Mouse (Mus musculus): ENCODE results near the gene Ttpal. TPM values are rescaled to one million over a fixed set of nuclear protein-coding genes. Genes with fewer than 3 reads are reported as not detected.

Ttpal gene
- polyA plus RNA-seq (2015; fragmentation: Illumina TruSeq; extraction: RNeasy Lipid Tissue Mini Kit (QIAGEN cat#74804); ENCODE audit: low read depth, low replicate concordance): 44.8 TPM

GRCm38 (mm10) chr2:163602101-163602971 lies at the start of gene Ttpal:
TSS of gene Ttpal (plus strand) at chr2:163602314.

GRCm38 (mm10) chr2:163644575-163645385 lies 42.7 kb downstream of the Ttpal start, which contains the start of gene Serinc3:
TSS of gene Serinc3 (minus strand) at chr2:163645131.

GRCm38 (mm10) chr2:163657975-163658886 lies 56.1 kb downstream of the Ttpal start, which contains the start of gene Pkig:
TSS of gene Pkig (plus strand) at chr2:163658386.

Other genes starting within 250 kb of the Ttpal start
- gene Jph2, start 204.3 kb upstream of the Ttpal start, polyA plus RNA-seq (2015; fragmentation: Illumina TruSeq; extraction: RNeasy Lipid Tissue Mini Kit (QIAGEN cat#74804); ENCODE audit: low read depth, low replicate concordance): 0.70 TPM
- gene Oser1, start 177.6 kb upstream of the Ttpal start, polyA plus RNA-seq (2015; fragmentation: Illumina TruSeq; extraction: RNeasy Lipid Tissue Mini Kit (QIAGEN cat#74804); ENCODE audit: low read depth, low replicate concordance): 31.0 TPM
- gene Gdap1l1, start 163.8 kb upstream of the Ttpal start, polyA plus RNA-seq (2015; fragmentation: Illumina TruSeq; extraction: RNeasy Lipid Tissue Mini Kit (QIAGEN cat#74804); ENCODE audit: low read depth, low replicate concordance): 74.6 TPM
- gene Fitm2, start 129.7 kb upstream of the Ttpal start, polyA plus RNA-seq (2015; fragmentation: Illumina TruSeq; extraction: RNeasy Lipid Tissue Mini Kit (QIAGEN cat#74804); ENCODE audit: low read depth, low replicate concordance): 20.6 TPM
- not detected for gene R3hdml, start 110.0 kb upstream of the Ttpal start, polyA plus RNA-seq (2015; fragmentation: Illumina TruSeq; extraction: RNeasy Lipid Tissue Mini Kit (QIAGEN cat#74804); ENCODE audit: low read depth, low replicate concordance)
- not detected for gene Hnf4a, start 95.5 kb upstream of the Ttpal start, polyA plus RNA-seq (2015; fragmentation: Illumina TruSeq; extraction: RNeasy Lipid Tissue Mini Kit (QIAGEN cat#74804); ENCODE audit: low read depth, low replicate concordance)
- gene Serinc3, start 42.8 kb downstream of the Ttpal start, polyA plus RNA-seq (2015; fragmentation: Illumina TruSeq; extraction: RNeasy Lipid Tissue Mini Kit (QIAGEN cat#74804); ENCODE audit: low read depth, low replicate concordance): 195 TPM
- gene Pkig, start 56.1 kb downstream of the Ttpal start, polyA plus RNA-seq (2015; fragmentation: Illumina TruSeq; extraction: RNeasy Lipid Tissue Mini Kit (QIAGEN cat#74804); ENCODE audit: low read depth, low replicate concordance): 151 TPM
- 0.71 TPM for gene Ada, start 147.9 kb downstream of the Ttpal start, polyA plus RNA-seq (2015; fragmentation: Illumina TruSeq; extraction: RNeasy Lipid Tissue Mini Kit (QIAGEN cat#74804); ENCODE audit: low read depth, low replicate concordance)
- gene Ccn5, start 218.5 kb downstream of the Ttpal start, polyA plus RNA-seq (2015; fragmentation: Illumina TruSeq; extraction: RNeasy Lipid Tissue Mini Kit (QIAGEN cat#74804); ENCODE audit: low read depth, low replicate concordance): 0.58 TPM

Measured in brain, adult 10 weeks (tissue).